Mouse (Mus musculus) adrenal gland, adult 18-20 months (tissue): ENCODE results near the gene Ppp1r13b. TPM values are rescaled to one million over a fixed set of nuclear protein-coding genes. Genes with fewer than 3 reads are reported as not detected.

Experiments used
- DNase-seq, 2 experiments: peaks; one replicate each; pipeline ENCODE4 v3.0.0; 2021 to 2022; ENCODE audit warnings: low spot score in 2 of 2
- total RNA-seq, 2 experiments: library from RNA; stranded (reverse); gene quantifications; 1 replicate in 1 of 2; 2 replicates in 1 of 2; pipeline ENCODE4 v1.2.3; 2021

Ppp1r13b gene
- total RNA-seq, 2 experiments from 2014 or later, result 16.2 to 19.4 TPM

DNA sequence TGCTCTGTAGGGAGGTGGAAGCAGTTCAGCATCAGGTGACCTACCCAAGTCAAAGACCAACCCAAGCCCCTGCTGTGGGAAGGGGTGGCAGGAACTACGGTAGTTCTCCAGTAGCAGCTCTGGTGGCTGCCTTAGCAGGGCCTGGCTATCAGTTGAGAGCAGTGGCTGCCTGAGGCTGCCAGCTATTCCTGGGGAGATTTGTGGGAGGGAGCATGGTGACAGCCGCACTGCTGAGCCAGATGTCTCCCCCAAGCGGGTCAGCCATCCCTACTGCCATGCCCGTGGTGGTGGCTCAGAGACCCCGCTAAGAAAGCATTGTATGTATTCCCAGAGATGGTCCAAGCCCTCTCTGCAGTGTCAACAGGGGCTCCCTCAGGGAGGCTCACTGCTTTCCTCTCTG, 75.3 kb downstream of the Ppp1r13b start:
- no peak for DNase-seq

DNA sequence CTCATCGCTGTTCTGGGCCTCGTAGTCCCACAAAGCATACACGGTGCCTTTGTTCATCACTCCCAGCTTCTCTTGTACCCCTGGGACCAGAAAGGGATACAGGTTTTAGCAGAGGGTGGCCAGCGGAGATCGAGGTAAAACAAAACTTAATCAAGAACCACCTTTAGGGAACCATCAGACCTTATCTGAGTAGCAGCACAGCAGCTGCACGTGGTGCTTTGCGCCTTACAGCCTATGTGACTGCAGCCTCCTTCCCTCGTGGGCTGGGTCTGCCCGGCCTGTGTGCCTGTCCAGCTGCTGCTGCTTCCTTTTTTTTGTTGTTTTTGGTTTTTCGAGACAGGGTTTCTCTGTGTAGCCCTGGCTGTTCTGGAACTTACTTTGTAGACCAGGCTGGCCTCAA, 77.5 kb downstream of the Ppp1r13b start:
- DNase-seq, result no peak

DNA sequence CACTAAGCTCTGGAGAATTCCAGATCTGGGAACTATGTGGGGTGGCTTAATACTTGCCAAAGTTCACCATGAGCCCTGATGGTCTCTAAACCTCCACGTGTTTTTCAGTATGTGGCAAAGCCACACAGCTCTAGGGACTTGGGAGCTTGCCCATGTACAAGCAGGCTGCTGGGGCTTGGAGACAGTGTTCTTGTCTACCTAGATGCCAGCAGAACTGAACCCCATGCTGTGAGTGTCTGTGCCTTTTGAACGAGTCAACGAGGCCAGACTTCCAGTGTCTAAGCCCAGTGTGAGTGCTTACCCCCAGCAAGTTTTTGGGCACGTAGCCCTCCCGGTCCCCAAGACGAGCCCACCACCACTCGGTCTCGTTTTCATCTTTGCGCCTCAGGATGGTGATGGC, 78.0 kb downstream of the Ppp1r13b start:
- DNase-seq, result no peak

- no peak for DNase-seq
These were observed 78.5 kb downstream of the Ppp1r13b start for GRCm38 (mm10) chr12:111829447-111829846.

DNA sequence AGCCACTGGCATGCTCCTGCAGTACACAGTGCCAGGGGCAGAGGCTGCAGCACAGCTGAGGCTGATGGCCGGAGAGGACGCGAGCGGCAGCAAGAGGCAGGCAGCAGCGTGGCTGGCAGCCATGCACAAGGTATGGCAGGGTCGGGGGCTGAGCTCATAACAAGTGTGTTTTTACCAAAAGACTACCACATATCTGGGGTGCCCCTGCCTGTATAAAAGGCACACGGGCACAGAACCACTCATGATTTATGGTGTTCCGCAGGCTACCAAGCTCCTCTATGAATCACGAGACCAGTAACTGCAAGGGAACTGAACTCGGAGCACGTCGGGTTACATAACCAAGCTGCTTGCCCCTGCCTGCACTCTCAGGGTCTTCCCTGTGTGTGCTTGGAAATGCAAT, 80.4 kb downstream of the Ppp1r13b start:
- DNase-seq, result no peak

DNA sequence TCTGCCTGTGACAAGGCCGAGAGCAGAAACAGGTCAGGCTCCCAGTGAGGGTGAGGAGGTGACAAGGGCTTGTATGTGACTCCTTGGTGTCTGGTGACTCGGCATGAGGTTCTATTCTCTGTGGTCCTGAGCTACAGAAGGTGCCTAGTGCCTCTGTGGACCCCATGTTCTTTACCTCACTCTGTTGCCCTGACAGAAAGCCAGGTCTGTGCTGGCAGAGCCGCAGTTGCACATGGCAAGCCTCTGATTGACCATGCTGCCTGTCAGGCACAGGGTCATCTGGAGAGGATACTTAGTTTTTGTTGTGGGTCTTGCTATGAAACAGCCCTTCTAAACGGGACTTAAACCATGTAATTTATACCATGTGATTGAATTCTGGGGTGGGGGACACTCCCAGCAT, 86.0 kb downstream of the Ppp1r13b start:
- DNase-seq, result no peak

DNA sequence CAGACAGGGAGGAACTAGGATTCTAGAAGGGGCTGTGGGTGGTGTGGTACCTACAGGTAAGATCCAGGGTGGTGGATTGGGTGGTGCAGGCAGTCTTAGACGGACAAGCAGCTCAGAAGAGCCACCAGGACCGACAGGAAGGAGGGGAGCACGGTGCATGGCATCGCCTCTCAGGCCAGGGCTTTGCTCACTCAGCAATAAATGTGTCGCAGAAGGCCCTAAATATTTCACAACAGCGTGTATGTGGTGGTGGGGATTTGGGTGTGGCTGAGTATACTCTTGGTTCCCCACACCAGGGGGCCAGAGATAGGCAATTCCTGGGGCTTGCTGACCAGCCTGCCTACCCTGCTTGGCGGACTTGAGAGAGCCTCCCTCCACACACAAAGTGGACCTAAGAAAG, 87.2 kb downstream of the Ppp1r13b start:
- no peak for DNase-seq

GRCm38 (mm10) chr12:111819936-111820335, 88.0 kb downstream of the Ppp1r13b start:
- DNase-seq, result no peak

GRCm38 (mm10) chr12:111817991-111818390, 89.9 kb downstream of the Ppp1r13b start:
- no peak for DNase-seq

DNA sequence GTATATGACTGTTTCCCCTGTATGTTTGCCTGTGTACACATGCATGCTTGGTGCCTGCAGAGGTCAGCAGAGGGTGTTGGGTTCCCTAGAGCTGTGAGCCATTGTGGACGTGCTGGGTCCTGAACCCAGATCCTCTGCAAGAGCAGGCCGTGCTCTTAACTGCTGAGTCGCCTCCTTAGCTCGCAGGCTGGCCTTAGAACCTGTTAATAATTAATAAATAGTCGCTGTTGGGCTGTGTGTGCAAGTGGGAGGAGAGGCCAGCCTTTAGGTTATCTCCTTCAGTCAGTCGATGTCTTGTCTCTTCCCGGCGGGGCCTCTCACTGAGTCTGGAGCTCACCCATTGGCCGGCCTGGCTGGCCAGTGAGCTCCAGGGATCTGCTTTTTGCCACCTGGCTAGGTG, 90.9 kb downstream of the Ppp1r13b start:
- no peak for DNase-seq

DNA sequence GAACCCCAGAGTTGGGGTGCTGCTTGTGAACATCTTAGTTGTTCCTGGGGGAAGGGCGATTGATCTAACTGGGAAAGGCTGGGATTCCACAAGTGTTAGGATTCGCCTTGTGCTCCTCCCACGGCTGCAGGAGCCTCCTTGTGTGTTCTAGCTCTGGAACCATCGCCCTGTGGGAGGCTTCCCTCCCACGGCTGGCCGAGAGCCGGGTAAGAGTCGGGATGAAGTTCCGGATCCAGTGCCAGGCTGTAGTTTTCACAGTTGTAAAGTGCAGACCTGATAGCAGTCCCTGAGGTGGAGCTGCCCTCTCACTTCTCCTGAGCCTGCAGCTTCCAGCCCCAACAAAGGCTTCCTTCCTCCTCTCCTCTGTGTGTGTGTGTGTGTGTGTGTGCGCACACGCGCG, 91.4 kb downstream of the Ppp1r13b start:
- peak in 1 of 2 experiments; percentile 36 for DNase-seq

DNA sequence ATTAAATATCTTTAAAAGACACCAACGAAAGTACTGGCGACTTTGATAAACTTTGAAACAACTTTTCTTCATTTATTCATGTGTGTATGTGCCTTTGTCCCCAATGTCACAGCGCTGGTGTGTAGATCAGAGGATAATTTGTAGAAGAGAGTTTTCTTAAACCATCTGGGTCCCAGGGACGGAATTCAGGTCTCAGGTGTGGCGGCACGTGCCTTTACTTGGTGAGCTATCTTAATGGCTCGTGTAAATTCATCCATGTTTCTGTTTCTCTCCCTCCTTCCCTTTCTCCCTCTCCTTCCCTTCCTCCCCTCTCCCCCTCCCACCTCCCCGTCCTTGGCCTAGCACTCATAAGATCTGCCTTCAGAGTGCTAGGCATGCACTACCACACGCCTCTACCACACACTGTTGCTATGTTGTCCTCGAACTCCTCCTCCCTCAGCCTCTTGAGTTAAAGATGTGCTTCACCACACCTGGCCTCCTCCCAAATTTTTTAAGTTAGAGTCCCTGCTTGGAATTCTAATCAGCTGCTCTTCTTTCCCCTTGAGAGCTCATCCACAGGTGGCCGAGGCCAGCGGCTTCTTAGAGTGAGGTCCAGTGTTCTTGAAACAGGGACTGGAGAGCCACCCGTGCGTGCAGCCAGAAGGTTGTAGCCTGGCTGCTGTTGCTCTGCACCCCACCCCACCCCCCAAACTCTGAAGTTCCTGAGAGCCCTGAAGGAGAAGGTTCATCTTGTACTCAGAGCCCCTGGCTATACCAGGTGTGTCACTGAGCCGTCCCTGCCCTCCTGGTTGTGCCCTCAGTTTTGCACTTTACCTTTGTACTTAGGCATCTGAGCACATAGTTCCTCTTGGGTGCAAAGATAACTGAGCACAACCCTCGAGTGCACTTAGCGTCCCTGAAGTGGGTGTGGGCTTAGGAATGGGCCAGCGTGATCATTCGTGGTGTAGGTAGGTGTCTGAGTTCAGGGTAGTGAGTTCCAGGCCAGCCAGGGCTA, 92.8 kb downstream of the Ppp1r13b start:
- no peak for DNase-seq

- peak; percentile 86 to 89 for DNase-seq
These were observed 93.9 kb downstream of the Ppp1r13b start, which contains the start of the genes Xrcc3 and Zfyve21 for GRCm38 (mm10) chr12:111813766-111814617. Gene Xrcc3, minus strand, starts transcription at chr12:111813873. Gene Zfyve21, plus strand, starts transcription at chr12:111814170.

- peak; percentile 50 for DNase-seq
These were observed 94.7 kb downstream of the Ppp1r13b start for GRCm38 (mm10) chr12:111813111-111813765.

DNA sequence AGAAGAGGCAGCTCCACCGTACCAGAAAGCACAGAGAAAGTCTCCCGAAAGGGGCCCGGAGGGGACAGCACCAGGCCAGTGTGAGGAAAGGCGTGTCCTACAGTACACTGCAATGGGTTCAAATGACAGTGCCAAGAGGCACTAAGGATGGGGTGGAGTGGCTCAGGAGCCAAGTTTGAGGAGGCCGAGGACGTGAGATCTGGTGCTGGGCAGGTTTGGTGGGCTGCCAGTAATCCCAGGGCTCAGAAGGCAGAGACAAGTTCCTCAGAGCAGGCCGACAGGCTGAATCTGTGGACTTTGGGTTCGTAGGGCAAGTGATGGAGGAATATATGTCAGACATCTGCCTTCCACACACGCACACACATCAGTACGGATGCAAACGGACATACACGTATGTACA, 95.3 kb downstream of the Ppp1r13b start:
- no peak for DNase-seq

DNA sequence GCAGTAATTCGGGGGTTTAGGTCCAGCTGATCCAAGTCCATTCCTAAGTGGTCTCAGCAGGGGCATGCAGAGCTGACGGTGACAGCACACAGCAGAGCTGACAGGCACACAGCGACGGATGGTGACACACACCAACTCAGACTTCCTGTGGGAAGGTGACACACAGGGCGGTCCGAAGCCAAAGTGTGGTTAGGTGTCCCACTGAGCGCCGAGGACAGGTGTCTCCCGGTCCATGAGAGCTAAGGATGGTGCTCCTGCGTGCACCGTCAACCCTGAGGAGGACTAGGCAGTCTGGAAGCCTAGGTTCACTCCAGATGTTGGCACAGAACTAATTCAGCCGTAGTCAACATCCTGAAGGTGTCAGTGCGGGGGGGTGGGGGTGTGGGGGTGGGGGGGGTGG, 95.8 kb downstream of the Ppp1r13b start:
- DNase-seq, result no peak

- peak; percentile 59 to 62 for DNase-seq
These were observed 98.1 kb downstream of the Ppp1r13b start for GRCm38 (mm10) chr12:111809762-111810161.

GRCm38 (mm10) chr12:111808775-111809174, 99.1 kb downstream of the Ppp1r13b start:
- DNase-seq, result no peak

- no peak for DNase-seq
These were observed 104.4 kb downstream of the Ppp1r13b start for GRCm38 (mm10) chr12:111803538-111803937.

GRCm38 (mm10) chr12:111800459-111801183, 107.3 kb downstream of the Ppp1r13b start:
- DNase-seq, result no peak
